Mouse (Mus musculus) heart, postnatal 0 days (tissue): ENCODE measurements at regions not wholly inside any gene's neighbourhood (a gene's known extent, or its start where the extent isn't known, plus 50 kb on each side); places are given as distances from the start of the nearest gene placed in this dataset.

Experiments
- ATAC-seq: fragments of 200-750 bp; cut with Nextera tagmentation; 2 replicates; pipeline ENCODE4 v1.8.0; 2017; ENCODE audit warnings: low read depth, moderate number of reproducible peaks, moderate library complexity; ENCODE audit not compliant: insufficient read depth
- DNase-seq: peaks from one replicate; pipeline ENCODE4 v3.0.0-alpha.2; 2016; ENCODE audit warnings: low spot score
- H3K27ac ChIP-seq: fragments of 300-500 bp; sonication (generic); 2 replicates; pipeline ENCODE4 v1.5.1; 2014; ENCODE audit warnings: low read depth, mild to moderate bottlenecking
- H3K27me3 ChIP-seq: fragments of 300-500 bp; sonication (generic); 2 replicates; pipeline ENCODE4 v1.6.1; 2014; ENCODE audit warnings: low read length, mixed read lengths; ENCODE audit not compliant: control insufficient read depth, insufficient read depth
- H3K36me3 ChIP-seq: fragments of 300-500 bp; sonication (generic); replicated peaks from 2 replicates; pipeline ENCODE4 v1.6.1; 2014; ENCODE audit warnings: low read length, mixed read lengths; ENCODE audit not compliant: control insufficient read depth, insufficient read depth
- H3K4me1 ChIP-seq: fragments of 300-500 bp; sonication (generic); 2 replicates; pipeline ENCODE4 v1.6.1; 2014; ENCODE audit warnings: antibody characterized with exemption; ENCODE audit not compliant: control insufficient read depth, insufficient read depth
- H3K4me2 ChIP-seq: fragments of 300-500 bp; sonication (generic); 2 replicates; pipeline ENCODE4 v1.6.1; 2014; ENCODE audit warnings: low read depth, mild to moderate bottlenecking, low read length, moderate library complexity
- H3K4me3 ChIP-seq: fragments of 300-500 bp; sonication (generic); 2 replicates; pipeline ENCODE4 v1.5.1; 2014; ENCODE audit warnings: low read depth, low read length
- H3K9ac ChIP-seq: fragments of 300-500 bp; sonication (generic); replicated peaks from 2 replicates; pipeline ENCODE4 v1.6.1; 2014; ENCODE audit warnings: low read depth, low read length, mixed read lengths
- H3K9me3 ChIP-seq: fragments of 300-500 bp; sonication (generic); replicated peaks from 2 replicates; pipeline ENCODE4 v1.6.1; 2016; ENCODE audit warnings: low read length; ENCODE audit not compliant: control insufficient read depth
- CTCF ChIP-seq: IDR thresholded peaks from 2 replicates; pipeline ENCODE4 v1.5.1; 2016; ENCODE audit warnings: antibody characterized with exemption, control low read depth, low read depth
- EP300 ChIP-seq: IDR thresholded peaks from 2 replicates; pipeline ENCODE4 v1.6.1; 2016; ENCODE audit warnings: antibody characterized with exemption, low read depth
- WGBS: fragments of 180-500 bp; shearing (Covaris S2); extraction: QIAGEN DNeasy Blood & Tissue Kit; methylation state at CpG from one replicate; pipeline ENCODE4 v1.1.7; 2014; 5-methylcytosine and 5-hydroxymethylcytosine counted together

GRCm38 (mm10) chr16:87188737-87189136 is 165.2 kb upstream of the N6amt1 start:
- DNase-seq = no peak

GRCm38 (mm10) chr16:87172395-87172794 is 181.6 kb upstream of the N6amt1 start:
- DNase-seq (no peak), ATAC-seq (no peak)
- H3K4me1 ChIP-seq = no peaks in the 10 kb centered on the region
- no peak overlapping the region for H3K9ac ChIP-seq
- no peak for TF ChIP-seq CTCF
- no peak for TF ChIP-seq EP300
- no peak overlapping the region for H3K27ac ChIP-seq
- H3K9me3 ChIP-seq = no peaks in the 10 kb centered on the region
- no peaks in the 10 kb centered on the region for H3K36me3 ChIP-seq
- H3K27me3 ChIP-seq = no peaks in the 10 kb centered on the region
- H3K4me3 ChIP-seq = no peak overlapping the region
- no peak overlapping the region for H3K4me2 ChIP-seq
- WGBS = 83% methylated on average over 4 of the region's 4 CpGs

More at GRCm38 (mm10) chr16:87188737-87189136, 165.2 kb upstream of the N6amt1 start:
- TF ChIP-seq EP300 = no peak
- TF ChIP-seq CTCF = no peak
- ATAC-seq = no peak
- H3K27me3 ChIP-seq = no peaks in the 10 kb centered on the region
- no peaks in the 10 kb centered on the region for H3K36me3 ChIP-seq
- WGBS = 75% methylated on average over 2 of the region's 2 CpGs
- H3K4me1 ChIP-seq = no peaks in the 10 kb centered on the region
- H3K4me2 ChIP-seq = no peak overlapping the region
- no peak overlapping the region for H3K9ac ChIP-seq
- H3K27ac ChIP-seq = no peak overlapping the region
- no peak overlapping the region for H3K4me3 ChIP-seq
- H3K9me3 ChIP-seq = no peaks in the 10 kb centered on the region

GRCm38 (mm10) chr16:87139301-87139700 is 214.7 kb upstream of the N6amt1 start:
- no peaks in the 10 kb centered on the region for H3K9me3 ChIP-seq
- no peaks in the 10 kb centered on the region for H3K4me1 ChIP-seq
- ATAC-seq (no peak), DNase-seq (no peak)
- H3K27ac ChIP-seq = no peak overlapping the region
- H3K36me3 ChIP-seq = no peaks in the 10 kb centered on the region
- no peaks in the 10 kb centered on the region for H3K27me3 ChIP-seq
- no peak overlapping the region for H3K9ac ChIP-seq
- H3K4me3 ChIP-seq = no peak overlapping the region
- H3K4me2 ChIP-seq = no peak overlapping the region
- 87% methylated on average over 2 of the region's 2 CpGs for WGBS
- TF ChIP-seq CTCF = no peak
- no peak for TF ChIP-seq EP300

- H3K4me3 ChIP-seq = no peak overlapping the region
- no peak for ATAC-seq
- no peaks in the 10 kb centered on the region for H3K9me3 ChIP-seq
- no peak overlapping the region for H3K27ac ChIP-seq
- no peak for TF ChIP-seq CTCF
- TF ChIP-seq EP300 = no peak
- H3K27me3 ChIP-seq = no peaks in the 10 kb centered on the region
- no peak overlapping the region for H3K9ac ChIP-seq
- 0 out of 2 replicates have a peak, but pooled peaks cover 4% of the 10 kb centered on the region for H3K4me1 ChIP-seq
- WGBS = 89% methylated on average over 1 of the region's 1 CpGs
- H3K36me3 ChIP-seq = no peaks in the 10 kb centered on the region
- H3K4me2 ChIP-seq = no peak overlapping the region
- no peak for DNase-seq
Observed at GRCm38 (mm10) chr16:87136503-87136902, 217.5 kb upstream of the N6amt1 start.

- DNase-seq = no peak
- Histone ChIP-seq H3K27ac (no peak overlapping the region), H3K9me3 (no peaks in the 10 kb centered on the region), H3K36me3 (no peaks in the 10 kb centered on the region), H3K4me2 (no peak overlapping the region), H3K9ac (no peak overlapping the region), H3K27me3 (no peaks in the 10 kb centered on the region), H3K4me1 (0 out of 2 replicates have a peak, but pooled peaks cover 4% of the 10 kb centered on the region), H3K4me3 (no peak overlapping the region)
- ATAC-seq = no peak
- TF ChIP-seq EP300 (no peak), CTCF (no peak)
Observed at GRCm38 (mm10) chr16:87134452-87134851, 219.5 kb upstream of the N6amt1 start.

GRCm38 (mm10) chr16:87133874-87134273 is 220.1 kb upstream of the N6amt1 start:
- H3K4me1 ChIP-seq = 0 out of 2 replicates have a peak, but pooled peaks cover 6% of the 10 kb centered on the region
- TF ChIP-seq EP300 = no peak
- TF ChIP-seq CTCF = no peak
- H3K27ac ChIP-seq = no peak overlapping the region
- no peak overlapping the region for H3K4me2 ChIP-seq
- ATAC-seq = no peak; the same call in 1 of the 2 replicates
- H3K9ac ChIP-seq = no peak overlapping the region
- no peaks in the 10 kb centered on the region for H3K27me3 ChIP-seq
- no peak overlapping the region for H3K4me3 ChIP-seq
- no peaks in the 10 kb centered on the region for H3K36me3 ChIP-seq
- H3K9me3 ChIP-seq = no peaks in the 10 kb centered on the region
- 38% methylated on average over 6 of the region's 6 CpGs for WGBS
- DNase-seq = peak; percentile 27
